Mouse (Mus musculus): Measurements from ENCODE around the gene Kcne3.

The Kcne3 gene

DNA sequence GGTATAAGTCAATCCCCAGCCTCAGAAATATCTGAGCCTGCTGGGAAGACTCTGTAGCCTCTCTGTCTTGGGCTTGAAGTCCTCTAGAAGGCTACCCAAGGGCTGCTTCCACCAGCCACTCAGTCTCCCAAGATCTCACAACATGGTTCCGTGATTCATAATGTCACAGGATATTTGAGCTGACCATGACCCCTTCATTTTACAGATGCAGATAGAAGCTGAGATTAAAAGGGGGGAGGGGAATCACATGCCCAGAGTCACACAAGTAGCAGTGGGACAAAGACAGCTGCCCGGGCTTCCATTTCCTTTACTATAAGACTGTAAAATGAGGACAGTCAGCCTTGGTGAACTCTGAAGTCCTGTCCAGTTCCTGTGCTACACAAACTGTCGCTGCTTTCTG is 5.3 kb downstream of the Kcne3 start:
- DNase-seq (ENCODE audit: low spot score in 2 of 2): no peak

DNA sequence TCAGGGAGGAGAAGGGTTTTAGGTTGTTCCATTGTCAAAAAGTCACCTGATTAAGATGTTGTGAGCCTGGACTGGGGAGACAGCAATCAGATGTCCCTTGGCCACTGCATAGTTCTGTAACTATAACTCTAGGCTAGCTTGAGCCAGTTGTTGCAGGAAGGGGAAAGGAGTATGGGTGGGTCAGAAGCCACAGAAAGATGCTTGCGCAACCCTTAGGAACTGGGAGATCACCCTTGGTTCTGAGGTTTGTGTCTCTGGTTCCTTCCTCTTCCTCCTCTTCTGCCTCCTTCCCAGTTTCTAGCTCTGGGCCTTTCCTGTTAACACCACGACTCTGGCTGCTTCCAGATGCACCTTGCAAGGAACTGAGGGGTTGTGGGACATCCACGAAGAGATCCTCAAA is 6.1 kb downstream of the Kcne3 start:
- no peak for DNase-seq (ENCODE audit: low spot score in 2 of 2)

DNA sequence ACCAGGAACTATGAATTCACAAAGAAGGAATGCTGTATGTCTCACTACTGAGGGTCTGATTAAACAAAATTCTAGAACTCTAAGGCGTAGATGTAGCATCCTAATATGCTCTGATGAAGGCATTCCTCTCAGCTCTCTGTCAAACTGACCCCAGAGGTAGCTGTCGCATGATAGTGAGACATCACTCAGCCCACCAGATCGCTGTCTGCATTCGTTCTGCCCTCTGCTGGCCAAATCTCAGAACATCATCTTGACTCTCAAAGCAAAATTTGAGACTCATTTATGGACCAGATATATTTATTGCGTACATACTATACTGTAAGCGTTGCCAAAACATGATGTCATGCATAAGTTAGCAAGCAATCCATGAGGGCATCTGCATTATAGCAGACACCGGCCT is 11.3 kb downstream of the Kcne3 start:
- peak in 1 of 2 experiments; percentile 47 for DNase-seq (ENCODE audit: low spot score in 2 of 2)

DNA sequence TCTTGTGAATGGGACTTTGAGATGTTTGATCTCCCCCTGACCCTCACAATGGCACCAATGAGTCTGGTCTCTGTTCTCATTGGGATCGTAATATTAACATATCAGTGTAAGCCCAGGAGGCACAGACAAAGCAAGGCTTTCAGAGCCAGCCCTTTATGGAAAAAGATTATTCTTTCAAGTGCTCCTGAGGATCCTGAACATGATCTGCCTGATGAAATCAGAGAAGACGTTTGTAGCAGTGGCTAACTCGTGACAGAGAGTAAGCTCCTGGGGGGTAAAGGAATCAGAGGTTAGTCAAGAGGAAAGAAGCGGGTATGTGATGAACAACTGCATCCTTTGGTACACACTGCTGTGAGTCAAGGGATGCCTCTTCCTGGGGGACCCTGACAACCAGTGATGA is 13.9 kb downstream of the Kcne3 start:
- DNase-seq (ENCODE audit: low spot score in 2 of 2): no peak

DNA sequence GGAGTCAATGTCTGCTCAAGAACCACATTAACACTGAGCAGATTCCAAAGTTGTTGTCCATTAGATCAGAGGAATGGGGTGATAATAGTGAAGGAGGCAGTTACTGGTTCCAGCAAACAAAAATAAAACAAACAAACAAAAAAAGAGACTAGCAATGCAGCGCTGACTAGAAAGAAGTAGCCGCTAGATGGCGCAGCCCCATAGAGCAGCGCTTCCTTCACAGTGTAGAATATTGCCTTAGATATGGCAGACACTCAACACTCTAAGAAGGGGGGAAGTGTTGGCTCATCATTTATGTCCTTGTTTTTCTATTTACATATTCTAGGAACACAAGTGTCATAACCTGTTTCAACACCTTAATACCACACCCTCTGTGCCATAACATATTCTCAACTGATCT is 14.5 kb downstream of the Kcne3 start:
- peak in 1 of 2 experiments; percentile 66 for DNase-seq (ENCODE audit: low spot score in 2 of 2)

DNA sequence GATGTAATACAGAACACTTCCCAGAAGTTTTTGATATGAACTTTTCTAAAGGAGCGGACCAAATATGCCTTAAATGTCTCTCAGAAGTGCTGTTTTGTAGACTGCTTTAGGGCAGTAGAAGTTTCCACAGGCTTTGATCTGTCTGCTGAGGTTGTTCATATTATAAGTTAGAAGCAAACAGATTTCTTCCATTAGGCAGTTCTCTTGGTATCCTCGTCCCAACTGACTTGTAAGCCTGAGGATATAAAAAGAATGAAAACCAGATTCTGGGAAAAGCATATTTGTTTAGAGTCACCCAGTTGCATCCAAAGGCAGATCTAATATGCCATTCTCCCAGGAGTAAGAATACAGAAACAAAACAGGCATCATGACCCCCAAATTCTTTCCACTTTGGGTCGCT is 24.9 kb downstream of the Kcne3 start:
- DNase-seq (ENCODE audit: low spot score in 2 of 2): no peak

DNA sequence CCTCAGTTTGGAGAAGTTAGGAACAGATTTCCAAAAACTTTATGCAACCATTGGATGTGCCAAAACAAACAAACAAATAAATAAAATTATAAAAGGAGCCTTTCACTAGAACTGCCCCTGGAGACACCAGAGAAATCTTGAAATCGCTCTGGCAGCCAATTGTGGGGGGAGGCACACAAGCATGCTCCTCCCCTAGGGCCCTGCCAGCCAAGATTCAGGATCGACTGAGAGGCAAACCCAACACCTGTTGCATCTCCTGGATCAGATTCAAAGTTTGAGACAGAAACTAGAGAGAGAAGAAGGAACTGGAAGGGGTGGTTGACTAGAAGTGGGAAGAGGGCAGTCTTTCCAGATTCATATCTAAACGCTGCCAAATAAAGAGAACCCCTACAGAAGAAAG is 27.3 kb downstream of the Kcne3 start:
- DNase-seq (ENCODE audit: low spot score in 2 of 2): no peak

DNA sequence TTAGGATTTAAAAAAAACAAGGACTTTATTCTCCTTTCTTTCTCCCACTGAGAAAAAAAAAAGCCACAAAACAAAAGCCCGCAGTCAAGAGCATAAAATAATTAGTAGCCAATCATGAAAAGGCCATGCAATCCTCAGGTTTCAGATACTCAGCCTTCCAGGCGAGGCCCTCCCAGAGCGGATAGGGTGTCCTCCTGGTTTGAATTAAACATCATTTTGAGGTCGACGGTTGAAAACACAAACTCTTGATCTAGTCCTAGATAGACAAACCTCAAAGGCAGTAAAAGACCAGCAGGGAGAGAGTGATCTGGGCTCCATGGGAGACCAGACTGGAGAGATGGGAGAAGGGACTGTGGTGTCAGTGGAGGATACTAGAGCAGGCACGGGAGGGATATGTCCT is 28.6 kb downstream of the Kcne3 start:
- no peak for DNase-seq (ENCODE audit: low spot score in 2 of 2)

DNA sequence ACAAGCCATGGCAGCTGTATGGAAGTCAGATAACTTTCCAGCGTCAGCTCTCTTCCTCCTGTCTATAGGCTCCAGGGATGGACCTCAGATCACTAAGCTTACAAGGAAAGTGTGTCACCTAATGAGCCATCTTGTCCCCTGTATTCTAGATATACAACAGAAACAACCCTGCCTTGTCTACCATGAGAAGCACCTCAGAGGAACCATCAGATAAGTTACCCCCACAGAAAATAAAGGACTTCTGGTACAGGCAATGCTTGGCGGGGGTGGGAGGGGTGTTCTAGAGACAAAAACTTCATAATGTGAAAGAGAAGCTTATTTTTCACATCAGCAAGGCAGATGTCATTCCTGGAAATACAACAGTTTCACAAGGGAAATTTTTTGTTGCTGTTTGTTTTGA is 29.8 kb downstream of the Kcne3 start:
- no peak for DNase-seq (ENCODE audit: low spot score in 2 of 2)

DNA sequence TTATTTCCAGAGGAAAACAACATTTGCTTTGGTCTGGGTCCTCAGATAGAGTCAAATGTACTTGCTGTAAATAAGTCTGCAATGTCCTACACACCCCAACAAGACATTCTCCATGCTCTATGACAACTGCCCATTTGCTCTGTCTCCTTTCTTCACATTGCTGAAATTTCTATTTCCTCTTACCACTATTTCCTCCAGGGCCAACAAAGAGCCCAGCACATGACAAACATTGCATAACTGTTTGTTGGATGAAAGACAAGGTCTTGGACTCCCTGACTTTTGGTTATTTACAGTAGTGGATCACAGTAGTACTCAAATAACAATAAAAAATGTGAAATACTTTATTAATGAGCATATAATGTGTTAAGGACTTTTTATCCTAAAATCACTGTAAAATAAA is 31.6 kb downstream of the Kcne3 start:
- no peak for DNase-seq (ENCODE audit: low spot score in 2 of 2)

DNA sequence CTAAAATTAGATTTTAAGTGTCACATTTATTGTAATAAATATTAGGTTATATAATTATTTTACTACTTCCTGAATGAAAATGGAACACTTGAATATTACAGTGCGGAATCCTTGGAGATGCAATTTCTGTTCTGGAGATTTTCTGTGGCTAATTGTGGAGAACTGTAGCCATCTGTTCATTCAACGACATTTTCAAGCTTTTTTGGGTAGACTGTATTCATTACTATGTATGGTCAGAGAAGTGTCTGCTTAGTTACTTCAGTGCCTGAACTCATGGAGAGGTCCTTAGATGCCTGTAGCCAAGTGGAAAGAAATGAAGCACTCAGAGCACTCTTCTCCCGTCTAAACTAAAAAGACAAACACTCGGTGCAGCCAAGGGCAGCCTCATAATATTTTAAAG is 38.0 kb downstream of the Kcne3 start:
- DNase-seq (ENCODE audit: low spot score in 2 of 2): peak in 1 of 2 experiments; percentile 32

DNA sequence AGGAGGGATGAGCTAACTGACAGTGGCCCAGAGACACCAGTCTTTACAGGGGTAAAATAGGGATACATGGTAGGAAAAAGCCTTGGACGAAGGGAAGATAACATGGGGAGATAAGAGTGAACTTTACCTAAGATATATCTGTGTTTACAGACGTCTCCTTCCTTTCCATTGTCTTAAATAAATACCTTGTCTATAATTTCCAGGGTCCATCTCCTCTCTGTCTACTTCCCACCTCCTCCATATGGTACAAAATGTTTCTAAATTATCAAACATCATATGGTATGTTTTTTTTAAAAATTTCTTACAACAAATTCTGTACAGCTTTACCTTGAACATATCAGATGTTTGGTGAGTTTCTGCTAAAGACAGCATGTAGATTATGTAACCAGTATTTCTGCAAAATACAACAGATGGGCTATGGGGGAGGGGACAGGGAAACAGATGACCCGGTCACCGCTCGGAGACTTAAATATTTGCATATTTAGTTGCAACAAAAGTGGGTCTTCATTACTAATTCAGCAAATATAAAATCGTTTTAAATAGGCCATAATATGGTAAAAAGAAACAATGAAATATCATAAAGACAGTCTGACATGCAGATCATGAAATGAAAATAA is 38.9 kb downstream of the Kcne3 start:
- DNase-seq (ENCODE audit: low spot score in 2 of 2): no peak

DNA sequence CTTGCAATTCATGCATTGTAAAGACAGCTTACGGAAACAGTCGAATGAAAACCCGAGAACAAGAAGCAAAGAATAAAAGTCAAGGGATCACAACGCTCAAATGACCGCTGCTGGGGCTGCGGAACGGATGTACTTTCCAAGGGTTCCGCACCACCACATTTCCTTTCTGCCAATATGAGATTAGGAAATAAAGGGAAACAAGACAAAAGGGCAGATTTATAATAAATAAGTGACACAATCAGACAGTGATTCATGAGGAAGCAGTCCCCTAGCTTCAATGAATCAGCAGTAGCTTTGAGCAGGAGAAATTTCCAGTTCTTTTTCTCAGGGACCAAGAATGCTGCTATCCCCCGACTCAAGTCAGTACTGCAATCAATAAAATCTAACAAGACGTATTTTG is 39.7 kb downstream of the Kcne3 start:
- peak in 1 of 2 experiments; percentile 11 for DNase-seq (ENCODE audit: low spot score in 2 of 2)

DNA sequence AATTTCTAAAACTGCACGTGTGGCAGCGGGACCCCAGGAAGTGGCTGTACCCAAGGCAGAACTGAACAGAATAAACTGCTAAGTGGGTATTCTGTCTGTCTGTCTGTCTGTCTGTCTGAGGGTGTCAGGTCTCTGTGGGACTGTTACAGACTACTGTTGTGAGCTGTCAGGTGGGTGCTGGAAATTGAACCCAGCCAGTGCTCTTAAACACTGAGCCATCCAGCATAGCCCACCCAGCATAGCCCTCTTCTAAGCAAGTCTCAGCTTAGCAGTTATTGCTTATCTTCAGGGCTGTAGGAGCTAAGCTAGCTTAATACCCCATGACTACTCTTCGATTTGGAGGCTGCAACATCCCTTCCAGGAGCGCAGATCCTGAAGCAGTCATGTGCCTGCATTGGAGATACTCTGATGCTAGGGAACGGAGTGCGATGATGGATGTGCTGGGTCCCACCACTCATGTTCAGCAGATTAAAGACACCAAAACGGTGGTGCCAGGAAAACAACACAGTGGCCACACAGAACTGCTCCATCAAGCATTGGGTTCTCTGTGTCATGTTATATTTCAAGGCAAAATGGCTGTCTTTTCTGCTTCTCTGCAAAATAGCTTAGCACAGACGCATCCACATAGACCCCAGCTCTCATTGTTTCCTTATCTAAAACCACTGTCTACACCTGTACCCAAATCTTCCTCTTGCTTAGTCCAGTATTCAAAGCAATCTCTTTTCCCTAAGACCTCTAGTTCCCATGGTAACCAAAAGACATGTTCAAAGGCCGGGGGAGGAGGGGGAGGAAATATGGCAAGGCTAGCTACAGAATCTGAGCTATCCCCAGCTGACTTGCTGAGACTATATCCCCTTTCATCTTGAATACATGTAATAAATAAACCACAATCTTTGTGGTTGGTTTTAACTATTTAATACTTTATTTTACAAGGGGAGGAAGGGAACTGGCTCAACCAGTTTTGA is 40.6 kb downstream of the Kcne3 start:
- peak in 1 of 2 experiments; percentile 31 for DNase-seq (ENCODE audit: low spot score in 2 of 2)

DNA sequence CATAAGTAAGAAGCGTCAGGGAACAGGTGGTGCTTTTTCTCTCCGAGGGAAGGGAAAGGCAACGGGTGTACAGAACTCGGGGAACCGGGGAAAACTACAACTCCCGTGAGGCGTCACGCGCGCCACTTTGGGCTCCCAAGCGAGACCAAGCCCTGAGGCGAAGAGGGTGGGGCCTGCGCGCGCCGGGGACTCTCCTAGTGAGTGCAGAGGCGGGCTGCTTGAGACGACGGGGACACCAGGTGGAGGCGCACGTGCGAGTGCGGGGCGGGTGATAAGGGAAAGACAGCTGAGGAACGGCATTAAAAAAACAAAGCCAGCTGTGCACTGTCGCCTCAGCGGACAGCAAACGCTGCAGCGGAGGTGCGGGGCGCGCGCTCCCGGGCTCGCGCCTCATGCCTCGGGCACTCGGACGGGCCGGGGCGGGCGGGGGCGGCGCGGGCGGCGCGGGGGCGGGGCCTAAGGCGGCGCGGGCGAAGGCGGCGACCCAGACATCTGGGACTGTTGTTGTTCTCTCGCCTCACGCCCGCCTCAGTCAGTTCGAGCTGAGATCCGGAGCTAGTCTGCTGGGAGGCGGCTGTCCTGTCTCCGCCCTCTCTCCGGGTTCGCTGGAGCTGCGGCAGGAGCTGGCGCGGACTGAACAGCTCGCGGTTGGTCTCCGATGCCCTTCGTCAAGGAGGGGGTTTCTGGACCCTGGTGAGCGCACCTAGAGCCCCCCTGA is 51.0 kb downstream of the Kcne3 start, which contains the start of gene Pgm2l1:
Gene Pgm2l1 (plus strand): TSS at position 237 of the 718 bp plus-strand sequence.
- peak; percentile 92 to 98 for DNase-seq (ENCODE audit: low spot score in 2 of 2)

DNA sequence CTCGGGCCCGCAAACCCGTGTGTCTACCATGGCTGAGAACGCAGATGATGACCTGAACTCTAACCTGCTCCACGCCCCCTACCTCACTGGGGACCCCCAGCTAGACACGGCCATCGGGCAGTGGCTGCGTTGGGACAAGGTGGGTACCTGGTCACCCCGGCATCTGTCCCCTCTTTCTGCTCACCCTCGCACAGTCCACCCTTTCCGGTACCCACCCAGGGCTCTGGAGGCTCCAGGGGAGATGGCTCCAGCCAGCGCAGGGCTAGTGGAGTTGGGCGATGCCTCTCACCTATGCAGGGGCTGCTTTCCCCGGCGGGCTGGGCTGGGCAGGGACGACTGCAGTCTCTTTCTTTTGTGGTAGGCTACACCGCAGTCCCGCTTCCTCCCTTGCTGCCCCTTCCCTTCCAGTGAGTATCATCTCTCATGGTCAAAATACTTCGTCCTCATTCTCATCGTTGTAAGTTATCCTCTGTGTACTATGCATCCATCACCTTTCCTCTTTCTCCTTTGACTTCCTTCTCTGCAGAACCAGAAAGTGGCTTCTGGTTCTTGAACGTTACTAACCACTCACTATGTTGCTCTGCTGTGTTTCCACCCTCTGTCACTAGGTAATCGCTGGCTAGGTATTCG is 51.7 kb downstream of the Kcne3 start:
- DNase-seq (ENCODE audit: low spot score in 2 of 2): peak in 1 of 2 experiments; percentile 21

DNA sequence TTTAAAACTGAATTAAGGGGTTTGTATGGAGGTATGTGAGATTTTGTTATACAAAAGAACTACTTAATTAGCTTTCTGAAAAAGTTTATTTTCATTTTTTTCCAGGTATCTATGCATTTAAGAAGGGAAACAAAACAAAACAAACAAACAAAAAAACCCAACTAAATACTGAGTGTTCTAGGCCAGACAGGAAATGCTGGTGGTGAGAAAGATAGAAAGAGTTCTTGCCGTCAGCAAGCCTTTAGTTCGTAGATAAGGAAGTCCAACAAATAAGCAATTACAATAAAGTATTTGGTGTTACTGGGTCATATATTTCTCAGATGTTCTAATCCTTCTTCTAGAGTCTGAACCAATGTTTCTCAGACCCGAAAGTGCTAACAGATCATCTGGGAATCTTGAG is 52.7 kb downstream of the Kcne3 start:
- DNase-seq (ENCODE audit: low spot score in 2 of 2): no peak

DNA sequence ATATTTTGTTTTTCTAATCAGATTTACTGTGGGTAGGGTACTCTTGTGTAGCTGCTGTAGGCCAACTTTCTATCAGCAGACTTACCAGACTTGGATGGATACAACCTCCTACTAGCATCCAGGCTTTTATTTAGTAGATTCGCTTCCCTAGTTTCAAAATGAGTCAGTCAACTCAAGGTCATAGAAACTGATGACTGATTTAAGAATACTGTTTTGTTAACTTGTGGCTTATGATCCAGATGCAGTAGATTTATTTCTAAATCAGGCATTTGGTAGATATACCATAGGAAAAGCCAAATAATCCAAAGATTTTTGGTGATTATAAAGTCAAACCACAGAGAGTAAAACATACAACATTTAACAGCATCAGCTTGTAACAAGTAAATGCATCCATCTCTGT is 54.3 kb downstream of the Kcne3 start:
- no peak for DNase-seq (ENCODE audit: low spot score in 2 of 2)

DNA sequence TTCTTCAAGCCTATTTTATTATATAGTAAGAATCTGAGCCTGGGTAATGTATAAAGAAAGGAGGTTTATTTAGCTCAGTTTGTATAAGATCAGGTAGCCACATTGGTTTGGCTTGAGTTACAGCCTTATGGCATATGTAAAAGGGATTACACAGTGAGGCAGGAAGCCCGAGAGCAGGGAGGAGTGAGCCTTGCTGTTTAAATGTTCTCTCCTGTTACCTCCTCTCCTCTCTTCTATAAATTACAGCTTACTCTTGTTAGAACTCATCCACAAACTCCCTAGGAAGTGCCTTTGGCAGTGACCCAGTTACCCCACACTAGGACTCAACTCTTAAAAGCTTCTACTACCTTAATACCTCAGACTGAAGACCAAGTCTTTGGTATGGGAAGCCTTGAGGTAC is 55.4 kb downstream of the Kcne3 start:
- no peak for DNase-seq (ENCODE audit: low spot score in 2 of 2)

DNA sequence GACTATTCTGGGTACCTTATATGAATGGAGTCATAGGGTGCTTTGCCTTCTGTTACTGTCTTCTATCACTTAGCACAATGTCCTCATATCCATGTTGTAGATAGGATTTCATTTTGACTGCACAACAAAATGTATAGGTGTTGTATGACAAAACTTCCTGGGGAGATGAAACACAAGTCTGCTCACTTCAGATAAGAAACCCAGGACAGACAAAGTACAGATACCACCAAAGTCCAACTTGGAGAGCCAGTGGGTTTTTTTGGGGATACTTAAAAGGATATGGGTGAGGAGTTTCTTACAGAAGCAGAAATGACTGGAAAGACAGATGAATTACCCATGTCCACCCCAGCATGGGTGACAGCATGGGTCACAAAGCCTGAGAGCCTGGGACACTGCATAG is 57.4 kb downstream of the Kcne3 start:
- DNase-seq (ENCODE audit: low spot score in 2 of 2): no peak
